Mouse (Mus musculus) MN1 (cell line): ENCODE measurements at regions not wholly inside any gene's neighbourhood (a gene's known extent, or its start where the extent isn't known, plus 50 kb on each side); places are given as distances from the start of the nearest gene placed in this dataset.

Experiments used
- DNase-seq: peaks from one replicate; pipeline ENCODE4 v3.0.0-alpha.2; 2016; ENCODE audit warnings: low spot score

DNA sequence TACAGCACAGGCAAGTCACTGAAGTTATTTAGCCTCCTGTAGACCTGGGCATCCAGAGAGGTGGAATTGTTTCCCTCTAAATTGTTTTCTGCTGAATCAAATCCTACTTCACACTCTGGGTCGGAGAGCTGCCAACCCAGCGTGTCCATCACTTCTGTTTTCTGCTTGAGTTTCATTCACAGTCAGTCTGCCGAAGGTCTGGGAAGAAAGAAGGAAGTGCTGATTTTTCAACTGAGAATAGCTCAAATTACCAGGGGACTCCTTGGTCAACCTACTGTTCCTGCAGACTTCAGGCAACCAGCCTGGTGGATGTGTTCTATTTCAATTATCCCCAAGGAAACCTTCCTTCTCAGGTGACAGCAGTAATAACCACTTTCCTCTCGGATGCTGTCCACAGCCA, 179.1 kb upstream of the Nckap5 start:
- no peak for DNase-seq

DNA sequence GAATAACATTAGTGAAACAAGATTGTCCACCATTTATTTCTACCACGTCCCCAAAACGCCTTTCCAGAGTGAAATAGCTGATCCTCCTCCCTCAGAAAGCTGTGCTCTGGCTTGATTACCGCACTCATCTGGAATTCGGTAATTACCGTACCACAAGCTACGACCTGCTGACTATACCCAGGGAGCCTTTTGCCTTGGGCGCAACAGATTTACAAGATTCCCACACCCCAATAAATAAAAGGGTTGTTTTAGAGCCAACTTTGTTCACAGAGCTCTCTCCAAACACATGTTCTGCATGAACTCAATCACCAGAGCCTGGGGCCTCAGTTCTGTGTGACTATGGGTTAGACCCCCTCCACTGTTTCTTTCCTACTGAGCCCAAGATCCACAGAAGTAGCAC, 171.1 kb upstream of the Nckap5 start:
- no peak for DNase-seq

GRCm38 (mm10) chr1:126993061-126993640, 162.6 kb upstream of the Nckap5 start:
- DNase-seq = peak; percentile 76

DNA sequence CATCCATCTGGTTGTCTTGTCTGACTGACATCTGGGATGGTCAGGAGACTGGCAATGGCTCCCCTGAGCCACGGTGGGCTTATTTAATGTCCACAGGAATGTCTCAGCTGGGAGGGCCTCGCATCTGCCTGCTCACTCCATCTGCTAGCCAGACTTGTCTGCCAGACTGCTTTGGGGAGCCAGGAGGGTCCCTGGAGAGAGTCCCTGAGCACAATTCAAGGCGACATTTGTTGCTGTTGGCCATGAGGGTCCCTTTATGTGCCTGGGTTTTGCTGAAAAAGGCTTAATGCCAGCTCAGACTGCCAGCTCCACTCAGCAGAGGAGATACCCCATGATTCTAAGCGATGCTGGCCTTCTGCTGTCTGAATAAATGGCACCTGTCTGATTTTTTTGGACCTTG, 161.8 kb upstream of the Nckap5 start:
- DNase-seq = no peak

DNA sequence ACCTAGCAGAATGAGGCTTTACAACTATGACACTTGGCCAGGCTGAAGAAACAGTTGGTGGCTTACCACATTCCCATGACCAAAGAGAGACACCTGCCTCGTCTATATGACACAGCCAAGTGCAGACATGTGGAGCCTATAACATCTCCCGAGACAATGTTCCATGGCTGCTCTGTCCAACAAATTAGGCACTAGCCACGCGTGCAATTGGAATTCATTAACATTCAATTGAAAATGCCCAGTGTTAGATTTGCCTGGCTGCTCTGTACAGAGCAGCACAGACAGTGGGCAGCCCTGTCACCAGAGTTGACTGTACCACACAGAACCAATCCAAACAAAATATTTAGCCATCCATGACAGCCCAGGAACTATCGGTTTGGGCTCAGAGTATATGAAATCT, 152.2 kb upstream of the Nckap5 start:
- no peak for DNase-seq

GRCm38 (mm10) chr1:126980311-126980710, 149.7 kb upstream of the Nckap5 start:
- DNase-seq = no peak

DNA sequence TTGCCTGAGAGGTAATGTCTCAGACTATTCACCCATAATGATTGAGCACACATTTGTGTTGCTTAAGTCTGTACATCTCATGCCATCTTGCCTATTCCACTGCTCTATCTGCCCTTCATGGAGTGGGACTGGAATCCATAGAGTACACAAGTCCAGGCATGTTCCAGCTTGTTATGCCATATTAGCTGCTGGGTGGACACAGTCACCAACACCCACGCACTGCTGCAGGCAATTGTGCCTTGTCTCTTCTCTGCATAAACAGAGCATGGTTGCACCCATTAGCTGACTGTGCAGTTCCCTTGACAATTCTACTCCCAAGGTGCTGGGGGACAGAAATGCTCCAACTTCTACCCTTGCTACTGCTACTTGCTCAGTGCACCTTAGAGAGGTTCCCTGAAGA, 143.3 kb upstream of the Nckap5 start:
- DNase-seq = no peak

GRCm38 (mm10) chr1:126971777-126972421, 141.3 kb upstream of the Nckap5 start:
- DNase-seq = no peak

GRCm38 (mm10) chr1:126971118-126971517, 140.5 kb upstream of the Nckap5 start:
- no peak for DNase-seq

DNA sequence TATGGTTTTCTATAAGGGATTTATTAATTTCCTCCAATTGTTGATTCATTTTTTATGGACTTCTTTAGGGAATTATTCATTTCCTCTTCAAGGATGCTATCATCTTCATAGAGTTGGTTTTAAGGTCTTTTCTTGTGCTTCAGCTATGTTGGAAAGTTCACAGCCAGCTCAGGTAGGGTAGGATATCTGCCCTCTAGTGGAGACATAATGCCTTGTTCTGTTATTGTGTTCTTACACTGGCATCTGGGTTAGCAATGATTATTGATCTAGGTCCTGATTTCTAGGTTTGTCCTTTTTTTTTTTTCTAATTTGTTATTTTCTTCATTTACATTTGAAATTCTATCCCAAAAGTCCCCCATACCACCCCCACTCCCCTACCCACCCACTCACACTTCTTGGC, 135.8 kb upstream of the Nckap5 start:
- no peak for DNase-seq

GRCm38 (mm10) chr1:126955839-126956720, 125.5 kb upstream of the Nckap5 start:
- DNase-seq = no peak

- DNase-seq = no peak
These were observed 117.3 kb upstream of the Nckap5 start for GRCm38 (mm10) chr1:126947860-126948259.

- DNase-seq = no peak
These were observed 102.1 kb upstream of the Nckap5 start for GRCm38 (mm10) chr1:126932658-126933057.

GRCm38 (mm10) chr1:126931754-126932153, 101.2 kb upstream of the Nckap5 start:
- DNase-seq = peak; percentile 70

- DNase-seq = no peak
These were observed 100.5 kb upstream of the Nckap5 start for GRCm38 (mm10) chr1:126931093-126931492.

- DNase-seq = no peak
These were observed 100.0 kb upstream of the Nckap5 start for GRCm38 (mm10) chr1:126930611-126931010.

DNA sequence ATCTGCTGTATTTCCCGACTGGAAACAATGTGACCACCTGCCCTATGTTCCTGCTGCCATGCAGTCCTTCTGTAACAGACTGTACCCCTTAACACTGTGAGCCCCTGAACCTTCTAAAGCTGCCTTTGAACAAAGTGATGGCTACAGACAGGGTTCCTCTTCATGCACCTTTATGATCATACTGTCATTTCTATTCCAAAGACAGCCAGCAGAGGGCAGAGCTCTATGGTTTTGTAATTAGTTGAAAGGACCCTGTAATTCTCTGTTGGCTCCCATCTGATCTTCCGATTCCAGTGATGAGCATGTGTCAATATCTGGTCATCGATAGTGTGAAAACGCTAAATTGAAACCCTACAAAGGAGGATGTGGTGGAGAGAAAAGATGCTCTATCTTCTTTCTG, 99.1 kb upstream of the Nckap5 start:
- DNase-seq = peak; percentile 21

DNA sequence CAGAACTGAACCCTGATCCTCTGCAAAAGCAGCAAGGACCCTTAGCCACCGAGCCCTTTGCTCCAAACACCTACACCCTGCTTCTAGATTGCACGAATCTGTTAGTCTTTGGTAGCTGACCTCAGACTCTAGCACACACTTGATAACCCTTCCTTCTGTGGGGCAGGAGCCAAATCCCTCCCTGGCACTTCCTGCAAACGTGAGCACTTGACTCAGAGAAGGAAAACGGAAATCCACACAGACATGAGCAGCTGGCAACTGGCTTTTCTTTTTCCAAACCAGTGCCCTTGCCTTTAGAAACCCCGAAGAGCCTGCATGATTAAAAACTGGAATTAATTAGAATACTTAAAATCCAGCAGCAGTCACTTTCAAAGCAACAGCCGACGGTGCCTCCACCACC, 97.6 kb upstream of the Nckap5 start:
- no peak for DNase-seq

DNA sequence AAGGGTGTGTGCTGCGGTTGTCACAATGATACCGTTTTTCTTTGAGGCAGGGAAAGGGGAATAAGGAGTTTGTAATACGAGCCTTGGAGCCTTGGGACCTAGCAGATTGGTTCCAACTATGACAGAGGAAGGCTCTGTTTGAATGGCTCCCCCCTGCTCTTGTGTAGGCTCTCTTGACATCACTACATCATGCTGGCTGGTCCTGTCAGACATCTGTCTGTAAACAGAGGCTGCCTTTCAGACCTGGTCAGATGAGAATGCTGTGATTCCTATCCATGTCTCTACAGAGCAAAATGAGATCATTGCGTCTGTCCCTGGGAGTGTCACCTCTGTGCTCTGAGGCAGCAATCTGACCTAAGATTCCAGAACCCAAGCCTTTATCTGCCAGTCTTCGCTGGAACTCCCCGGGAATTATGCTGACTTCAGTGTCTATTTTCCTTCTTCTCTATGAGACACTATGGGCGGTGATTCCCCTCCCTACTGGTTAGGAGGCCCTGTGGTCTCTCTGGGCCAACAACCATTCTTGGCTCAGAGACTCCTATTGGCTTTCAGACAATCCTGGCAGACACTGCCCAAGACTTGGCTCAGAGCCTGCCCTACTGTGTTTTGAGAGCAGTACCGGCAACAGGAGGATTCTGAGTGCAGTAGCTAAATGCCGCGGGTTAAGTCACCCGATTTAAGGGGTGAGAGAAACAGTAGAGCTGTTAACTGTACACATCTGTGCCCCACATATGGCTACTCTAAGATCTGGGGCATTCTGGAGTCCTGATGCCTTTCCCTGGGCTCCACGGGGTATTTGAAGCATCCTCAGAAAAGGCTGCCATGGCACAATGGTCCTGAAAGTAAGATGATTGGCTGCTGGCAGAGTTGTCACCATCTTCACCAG, 94.8 kb upstream of the Nckap5 start:
- DNase-seq = no peak

- DNase-seq = no peak
These were observed 93.4 kb upstream of the Nckap5 start for GRCm38 (mm10) chr1:126923981-126924380.

GRCm38 (mm10) chr1:126922231-126922630, 91.6 kb upstream of the Nckap5 start:
- no peak for DNase-seq

- DNase-seq = no peak
These were observed 88.3 kb upstream of the Nckap5 start for GRCm38 (mm10) chr1:126918876-126919275.
